Mouse (Mus musculus) intestine, embryonic 16.5 days (tissue): ENCODE results near the gene Bpifb5. TPM values are rescaled to one million over a fixed set of nuclear protein-coding genes. Genes with fewer than 3 reads are reported as not detected.
"Not testable (repeated sequence)": the region's sequence is repeated elsewhere in the genome, so short reads cannot be mapped to it uniquely, and the experiment has no call there.

Experiments used
- ATAC-seq: fragments of 200-750 bp; cut with Nextera tagmentation; 2 replicates; pipeline ENCODE4 v1.8.0; 2017; ENCODE audit warnings: moderate TSS enrichment, moderate library complexity
- H3K27ac ChIP-seq: fragments of 300-500 bp; sonication (generic); 2 replicates; pipeline ENCODE4 v1.5.1; 2014; ENCODE audit warnings: mild to moderate bottlenecking, low read length
- H3K27me3 ChIP-seq: fragments of 300-500 bp; sonication (generic); replicated peaks from 2 replicates; pipeline ENCODE4 v1.6.1; 2014; ENCODE audit warnings: low read length, control low read depth, mixed read lengths; ENCODE audit not compliant: control insufficient read depth, insufficient read depth
- H3K36me3 ChIP-seq: fragments of 300-500 bp; sonication (generic); 2 replicates; pipeline ENCODE4 v1.6.1; 2014; ENCODE audit warnings: low read length, control low read depth; ENCODE audit not compliant: control insufficient read depth, insufficient read depth
- H3K4me1 ChIP-seq: fragments of 300-500 bp; sonication (generic); 2 replicates; pipeline ENCODE4 v1.6.1; 2014; ENCODE audit warnings: low read length, control low read depth, mixed read lengths; ENCODE audit not compliant: control insufficient read depth, insufficient read depth
- H3K4me2 ChIP-seq: fragments of 300-500 bp; sonication (generic); 2 replicates; pipeline ENCODE4 v1.6.1; 2014; ENCODE audit warnings: low read depth, low read length, control low read depth
- H3K4me3 ChIP-seq: fragments of 300-500 bp; sonication (generic); 2 replicates; pipeline ENCODE4 v1.5.1; 2014; ENCODE audit warnings: mild to moderate bottlenecking, low read length
- H3K9ac ChIP-seq: fragments of 300-500 bp; sonication (generic); 2 replicates; pipeline ENCODE4 v1.6.1; 2014; ENCODE audit warnings: low read depth, low read length
- H3K9me3 ChIP-seq: fragments of 300-500 bp; sonication (generic); 2 replicates; pipeline ENCODE4 v1.6.1; 2016; ENCODE audit warnings: low read length, control low read depth; ENCODE audit not compliant: control insufficient read depth
- WGBS: fragments of 180-500 bp; shearing (Covaris S2); extraction: QIAGEN DNeasy Blood & Tissue Kit; methylation state at CpG from one replicate; pipeline ENCODE4 v1.1.7; 2014; 5-methylcytosine and 5-hydroxymethylcytosine counted together
- polyA plus RNA-seq: library from polyadenylated mRNA; unstranded; fragments of >200 nt; fragmentation: Nextera tagmentation; extraction: Ambion mirVana; gene quantifications from 2 replicates; pipeline ENCODE4 v1.2.1, GENCODE M21; 2015

The Bpifb5 gene
- polyA plus RNA-seq, 1 experiment from 2014 or later: 0.07 TPM

GRCm38 (mm10) chr2:154223917-154224273 is 353 bp downstream of the Bpifb5 start:
- WGBS: 29% methylated on average over 2 of the region's 2 CpGs
- Histone ChIP-seq H3K36me3 (no peaks in the 10 kb centered on the region), H3K27ac (no peak overlapping the region), H3K4me1 (peaks cover 6% of the 10 kb centered on the region), H3K9ac (no peak overlapping the region), H3K4me3 (no peak overlapping the region), H3K4me2 (no peak overlapping the region), H3K27me3 (no peaks in the 10 kb centered on the region), H3K9me3 (no peaks in the 10 kb centered on the region)
- no peak for ATAC-seq

DNA sequence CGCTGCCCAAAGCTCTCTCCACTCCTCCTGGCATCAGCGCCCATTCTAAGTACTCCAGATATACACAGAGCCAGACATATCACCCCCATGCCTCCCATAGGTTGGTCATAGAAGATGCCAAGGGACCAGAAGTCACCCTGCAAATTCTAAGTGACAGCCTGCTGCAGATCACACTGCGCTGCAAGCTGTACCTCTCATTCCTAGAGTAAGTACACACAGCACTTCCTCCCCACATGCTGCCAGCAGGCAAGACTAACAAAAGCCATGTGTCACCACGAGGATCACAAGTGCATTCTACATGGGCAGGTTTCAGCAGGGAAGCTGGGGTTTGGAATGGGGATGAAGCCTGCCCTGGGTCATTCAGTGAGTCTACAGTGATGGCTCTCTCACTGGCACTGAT is 3.4 kb downstream of the Bpifb5 start:
- Histone ChIP-seq H3K9me3 (no peaks in the 10 kb centered on the region), H3K27ac (no peak overlapping the region), H3K4me2 (no peak overlapping the region), H3K4me1 (peaks cover 6% of the 10 kb centered on the region), H3K36me3 (no peaks in the 10 kb centered on the region), H3K27me3 (no peaks in the 10 kb centered on the region), H3K4me3 (no peak overlapping the region), H3K9ac (no peak overlapping the region)
- WGBS: 68% methylated on average over 4 of the region's 4 CpGs
- ATAC-seq: no peak

GRCm38 (mm10) chr2:154227830-154228229 is 4.3 kb downstream of the Bpifb5 start:
- Histone ChIP-seq H3K4me3 (no peak overlapping the region), H3K36me3 (no peaks in the 10 kb centered on the region), H3K4me1 (peaks cover 6% of the 10 kb centered on the region), H3K9ac (no peak overlapping the region), H3K27ac (no peak overlapping the region), H3K9me3 (no peaks in the 10 kb centered on the region), H3K4me2 (no peak overlapping the region), H3K27me3 (no peaks in the 10 kb centered on the region)
- ATAC-seq: no peak
- 85% methylated on average over 5 of the region's 5 CpGs for WGBS

- H3K9ac ChIP-seq: no peak overlapping the region
- no peaks in the 10 kb centered on the region for H3K4me1 ChIP-seq
- WGBS: 93% methylated on average over 6 of the region's 6 CpGs
- no peaks in the 10 kb centered on the region for H3K9me3 ChIP-seq
- no peak for ATAC-seq
- no peaks in the 10 kb centered on the region for H3K36me3 ChIP-seq
- H3K4me2 ChIP-seq: no peak overlapping the region
- no peaks in the 10 kb centered on the region for H3K27me3 ChIP-seq
- no peak overlapping the region for H3K4me3 ChIP-seq
- H3K27ac ChIP-seq: no peak overlapping the region
Measured at GRCm38 (mm10) chr2:154233426-154233825, 9.9 kb downstream of the Bpifb5 start.

GRCm38 (mm10) chr2:154240771-154241170 is 17.2 kb downstream of the Bpifb5 start:
- WGBS: 78% methylated on average over 6 of the region's 6 CpGs

GRCm38 (mm10) chr2:154242726-154243125 is 19.2 kb downstream of the Bpifb5 start:
- H3K9me3 ChIP-seq, H3K4me2 ChIP-seq, H3K4me3 ChIP-seq, H3K27ac ChIP-seq, H3K4me1 ChIP-seq, H3K9ac ChIP-seq, ATAC-seq, H3K36me3 ChIP-seq, H3K27me3 ChIP-seq: not testable (repeated sequence)
- WGBS: 95% methylated on average over 11 of the region's 12 CpGs

More at GRCm38 (mm10) chr2:154240771-154241170, 17.2 kb downstream of the Bpifb5 start:
- Histone ChIP-seq H3K9me3 (no peaks in the 10 kb centered on the region), H3K4me3 (no peak overlapping the region), H3K27me3 (no peaks in the 10 kb centered on the region), H3K36me3 (no peaks in the 10 kb centered on the region), H3K4me2 (no peak overlapping the region), H3K9ac (no peak overlapping the region), H3K27ac (no peak overlapping the region), H3K4me1 (no peaks in the 10 kb centered on the region)
- ATAC-seq: no peak

DNA sequence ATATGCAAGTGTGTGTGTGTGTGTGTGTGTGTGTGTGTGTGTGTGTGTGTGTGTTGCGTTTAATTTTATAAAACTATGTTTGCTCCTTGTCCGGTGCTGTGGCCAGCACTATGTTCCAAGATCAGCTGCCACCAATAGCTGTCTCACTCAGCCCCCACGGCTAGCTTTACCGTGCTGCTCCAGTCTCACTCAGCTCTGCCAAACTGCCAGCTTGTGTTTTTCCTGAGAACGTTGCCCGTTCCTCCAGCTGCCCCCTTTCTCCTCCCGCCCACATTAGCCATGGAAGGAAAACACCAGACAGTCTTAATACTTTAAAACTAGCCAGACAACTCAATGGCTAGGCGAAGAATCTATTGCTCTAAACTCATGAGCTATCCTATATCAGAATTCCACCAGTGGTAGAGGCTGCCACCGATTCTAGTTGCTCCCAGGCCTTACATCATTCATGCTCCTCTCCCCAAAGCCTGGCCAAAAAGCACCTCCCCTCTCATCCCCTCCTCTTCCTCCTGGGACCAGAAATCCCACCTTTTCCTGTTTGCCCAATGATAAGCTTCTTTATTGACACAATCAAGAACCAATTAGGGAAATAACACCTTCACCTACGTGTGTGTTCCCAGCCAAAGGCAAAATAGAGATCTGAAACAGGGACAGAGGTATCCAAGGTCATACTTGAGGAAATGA is 20.0 kb downstream of the Bpifb5 start:
- Histone ChIP-seq H3K4me2 (no peak overlapping the region), H3K27ac (no peak overlapping the region), H3K9ac (no peak overlapping the region), H3K4me3 (no peak overlapping the region), H3K27me3 (no peaks in the 10 kb centered on the region), H3K9me3 (no peaks in the 10 kb centered on the region), H3K36me3 (no peaks in the 10 kb centered on the region), H3K4me1 (no peaks in the 10 kb centered on the region)
- no peak for ATAC-seq
- 89% methylated on average over 10 of the region's 10 CpGs for WGBS

DNA sequence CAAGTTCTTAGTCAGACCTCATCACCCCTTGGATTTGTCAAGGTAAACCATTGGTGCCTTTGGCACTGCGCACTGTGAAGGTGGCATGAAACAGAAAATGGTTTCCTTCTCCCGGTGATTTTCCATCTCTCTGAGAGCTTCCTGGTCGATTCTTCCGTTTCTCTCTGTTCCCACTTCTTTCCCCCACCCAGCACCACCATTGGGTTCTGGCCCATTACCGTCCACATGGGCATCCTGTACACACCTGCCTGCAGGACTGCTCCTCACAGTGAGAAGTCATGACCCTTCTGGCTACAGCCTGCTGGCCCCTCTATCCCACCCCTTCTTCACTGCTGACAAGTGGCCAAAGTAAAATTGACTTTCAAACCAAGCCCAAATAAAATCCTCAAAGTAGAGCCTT is 21.8 kb downstream of the Bpifb5 start:
- H3K4me1 ChIP-seq: no peaks in the 10 kb centered on the region
- no peaks in the 10 kb centered on the region for H3K27me3 ChIP-seq
- no peak overlapping the region for H3K4me3 ChIP-seq
- H3K36me3 ChIP-seq: no peaks in the 10 kb centered on the region
- WGBS: 91% methylated on average over 5 of the region's 5 CpGs
- no peak overlapping the region for H3K27ac ChIP-seq
- H3K9me3 ChIP-seq: no peaks in the 10 kb centered on the region
- ATAC-seq: no peak
- no peak overlapping the region for H3K9ac ChIP-seq
- no peak overlapping the region for H3K4me2 ChIP-seq

GRCm38 (mm10) chr2:154255254-154255653 is 31.7 kb downstream of the Bpifb5 start:
- H3K4me3 ChIP-seq, H3K4me1 ChIP-seq, H3K27me3 ChIP-seq, H3K9ac ChIP-seq, H3K4me2 ChIP-seq, H3K36me3 ChIP-seq, H3K9me3 ChIP-seq, ATAC-seq, H3K27ac ChIP-seq: not testable (repeated sequence)
- WGBS: 76% methylated on average over 2 of the region's 4 CpGs

DNA sequence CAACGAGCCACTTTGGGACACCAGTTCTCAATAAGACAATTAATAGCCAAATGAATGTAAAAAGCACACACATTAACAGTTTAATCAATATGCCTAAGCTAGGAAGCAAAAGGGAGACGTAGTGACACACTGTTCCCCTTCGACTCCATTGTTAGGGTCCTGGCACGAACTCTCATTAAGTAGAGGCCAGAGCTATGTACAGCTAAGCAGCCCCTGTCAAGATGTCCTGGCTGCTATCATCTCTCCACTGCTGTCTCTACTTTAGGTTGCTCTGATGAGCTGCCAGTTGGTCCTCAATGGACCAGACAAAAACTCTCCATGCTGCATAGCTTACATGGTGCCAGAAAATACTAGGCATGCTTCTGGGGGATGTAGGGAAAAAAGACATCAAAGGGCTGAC is 32.2 kb downstream of the Bpifb5 start:
- Histone ChIP-seq H3K4me2 (no peak overlapping the region), H3K4me1 (no peaks in the 10 kb centered on the region), H3K36me3 (no peaks in the 10 kb centered on the region), H3K4me3 (no peak overlapping the region), H3K27me3 (no peaks in the 10 kb centered on the region), H3K9ac (no peak overlapping the region), H3K27ac (no peak overlapping the region), H3K9me3 (no peaks in the 10 kb centered on the region)
- WGBS: 73% methylated on average over 4 of the region's 4 CpGs
- no peak for ATAC-seq
